Mouse (Mus musculus): ENCODE measurements at regions not wholly inside any gene's neighbourhood (a gene's known extent, or its start where the extent isn't known, plus 50 kb on each side); places are given as distances from the start of the nearest gene placed in this dataset.
"Not testable (repeated sequence)": the region's sequence is repeated elsewhere in the genome, so short reads cannot be mapped to it uniquely, and the experiment has no call there.

DNA sequence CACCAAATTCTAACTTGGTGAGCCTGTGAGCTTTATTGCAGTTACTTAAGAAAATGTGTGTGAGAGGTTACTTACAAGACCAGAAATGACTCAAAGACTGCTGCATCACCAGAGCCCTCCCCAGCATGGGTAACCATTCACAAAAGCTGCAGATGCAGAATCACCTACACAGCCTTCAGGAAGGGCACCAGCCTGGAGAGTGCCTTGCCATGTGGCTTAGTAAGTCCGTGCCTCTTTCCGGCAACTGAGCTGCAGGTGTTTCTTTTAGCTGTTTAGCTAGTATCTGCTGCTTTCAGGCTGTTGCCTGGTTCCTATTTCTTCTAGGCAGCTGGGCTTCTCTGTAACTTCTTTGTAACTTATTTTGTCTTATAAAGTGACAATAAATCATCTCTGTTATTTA, 213.2 kb upstream of the Stxbp6 start:
- no peak for DNase-seq (ENCODE audit: low spot score)

DNA sequence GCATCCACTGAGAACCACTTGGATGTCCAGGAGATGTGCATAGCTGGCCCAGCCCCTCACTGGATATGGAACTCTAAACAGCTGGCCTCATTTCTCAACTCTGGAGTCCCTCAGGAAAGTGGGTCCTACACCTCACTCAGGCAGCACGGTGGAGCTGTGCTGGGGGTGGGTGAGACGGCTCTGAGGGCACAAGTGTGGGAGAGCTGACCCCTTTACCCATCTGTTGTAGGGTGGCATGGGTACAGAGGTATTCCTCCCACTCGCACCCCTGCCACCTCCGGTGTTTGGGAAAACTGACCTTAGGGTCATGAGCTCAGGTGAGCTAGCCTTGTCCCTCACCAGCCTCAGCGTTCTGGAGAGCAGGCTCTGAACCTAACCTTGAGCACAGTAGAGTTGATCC, 181.8 kb upstream of the Stxbp6 start:
- no peak for DNase-seq (ENCODE audit: low spot score)

DNA sequence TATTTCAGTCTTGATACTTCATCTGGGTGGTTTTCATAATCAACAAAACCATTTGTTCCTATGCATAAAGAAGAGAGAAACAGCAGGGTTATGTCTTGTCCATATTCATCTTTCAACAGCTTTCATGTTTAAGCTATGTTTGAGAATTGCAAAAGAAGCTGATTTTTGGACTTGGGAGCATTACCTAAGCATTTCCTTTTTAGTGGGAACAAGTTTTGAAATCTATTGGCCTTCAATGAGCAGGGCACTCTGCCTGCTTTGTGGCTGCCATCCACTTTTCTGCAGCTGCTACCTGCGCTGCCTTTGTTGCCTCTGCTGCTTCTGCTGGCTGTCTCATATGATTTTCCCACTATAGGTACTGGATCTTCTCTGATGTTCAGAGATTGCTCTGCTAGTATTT, 136.6 kb upstream of the Stxbp6 start:
- DNase-seq (ENCODE audit: low spot score): no peak

DNA sequence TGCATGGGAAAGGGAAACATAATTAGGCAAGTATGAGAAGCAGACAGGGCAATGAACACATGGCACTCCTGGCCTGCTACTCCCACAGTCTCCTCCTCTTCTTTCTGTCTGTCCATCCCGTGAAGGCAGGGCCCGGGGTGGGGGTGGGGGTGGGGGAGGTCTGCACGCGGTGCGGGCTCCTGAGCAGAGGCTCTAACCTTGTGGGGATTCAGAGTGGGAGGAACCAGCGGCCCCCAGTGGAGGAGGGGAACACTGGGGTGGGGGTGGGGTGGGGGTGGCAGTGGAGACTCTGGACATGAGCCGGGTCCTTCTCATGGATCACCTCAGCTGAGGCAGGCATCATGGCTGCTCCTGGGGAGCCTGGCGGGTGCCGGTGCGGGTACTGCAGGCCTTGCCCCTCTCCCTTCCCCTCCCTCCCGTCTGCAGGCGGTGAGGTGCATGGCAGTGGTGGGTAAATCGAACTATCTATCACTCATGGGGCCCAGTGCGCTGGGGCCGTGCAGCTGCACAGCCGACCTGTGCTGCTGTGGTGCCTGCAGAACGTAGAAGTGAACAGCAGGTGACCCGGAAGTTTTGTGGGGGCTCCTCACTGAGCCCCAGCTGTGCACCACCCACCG, 120.9 kb upstream of the Stxbp6 start:
- no peak for DNase-seq (ENCODE audit: low spot score)

DNA sequence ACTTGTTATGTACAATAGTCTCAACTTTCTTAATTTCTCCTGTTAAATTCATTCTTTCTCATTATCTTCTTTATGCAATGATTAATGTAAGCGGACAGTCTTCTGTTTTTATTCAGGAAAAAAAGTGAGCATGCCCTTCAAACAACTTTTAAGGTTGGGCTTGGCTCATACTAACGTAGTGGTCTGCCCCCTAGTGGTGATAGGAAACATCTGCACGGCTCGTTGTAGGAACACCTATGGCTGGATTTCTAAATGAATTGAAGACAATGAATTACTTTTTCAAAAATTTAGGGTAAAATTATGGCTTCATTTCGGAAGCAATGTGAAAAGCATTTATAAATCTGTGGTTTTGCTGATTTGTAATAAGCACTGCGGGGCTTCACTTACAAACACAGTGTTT, 112.6 kb upstream of the Stxbp6 start:
- DNase-seq (ENCODE audit: low spot score): peak; percentile 7

DNA sequence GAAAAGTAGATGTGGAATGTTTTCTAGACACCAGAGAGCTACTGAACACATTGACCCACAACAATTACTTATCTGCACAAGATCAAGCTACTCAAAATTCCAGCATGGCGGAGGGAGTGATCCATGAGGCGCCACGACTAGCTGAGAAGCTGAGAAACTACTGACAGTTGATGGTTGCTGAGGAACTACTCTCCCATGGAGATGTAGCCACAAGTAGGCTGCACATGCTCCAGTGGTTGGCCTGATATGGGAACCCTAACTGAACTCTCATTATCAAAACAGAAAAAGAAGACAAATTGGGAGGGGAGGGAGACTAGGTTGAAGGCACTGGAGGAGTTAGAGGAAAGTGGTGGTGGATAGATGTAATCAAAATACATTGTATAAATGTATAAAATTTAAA, 110.0 kb upstream of the Stxbp6 start:
- no peak for DNase-seq (ENCODE audit: low spot score)

DNA sequence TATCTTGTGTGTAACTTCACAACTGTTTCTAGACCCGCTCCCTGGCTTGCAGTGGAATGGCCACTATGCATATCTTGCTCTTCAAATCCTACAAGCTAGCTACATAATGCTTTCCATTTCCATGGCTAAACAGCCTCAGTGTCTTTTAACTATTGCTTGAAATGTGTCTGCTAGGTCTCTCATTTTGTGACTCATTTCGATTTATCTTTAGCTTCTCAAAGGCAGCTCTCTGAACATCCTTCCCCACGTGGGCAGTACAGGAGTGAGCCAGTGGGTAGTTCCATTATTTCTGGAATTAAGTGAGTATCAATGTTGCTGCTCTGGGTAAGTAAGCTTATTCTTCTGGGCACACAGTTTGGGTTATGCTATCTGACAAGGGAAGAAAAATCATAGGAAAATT, 102.9 kb upstream of the Stxbp6 start:
- DNase-seq (ENCODE audit: low spot score): peak; percentile 8

DNA sequence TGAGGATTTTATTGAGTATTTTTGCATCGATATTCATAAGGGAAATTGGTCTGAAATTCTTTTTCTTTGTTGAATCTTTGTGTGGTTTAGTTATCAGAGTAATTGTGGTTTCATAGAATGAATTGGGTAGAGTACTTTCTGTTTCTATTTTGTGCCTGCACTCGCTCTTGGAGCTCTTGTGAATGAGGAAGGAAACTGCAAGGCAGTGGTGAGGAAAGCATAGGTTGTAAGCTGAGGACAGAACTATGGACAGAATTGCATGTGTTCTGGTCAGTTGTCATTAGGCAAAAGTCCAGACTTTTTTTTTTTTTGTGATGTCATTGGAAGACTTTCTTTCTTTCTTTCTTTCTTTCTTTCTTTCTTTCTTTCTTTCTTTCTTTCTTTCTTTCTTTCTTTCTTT, 100.8 kb upstream of the Stxbp6 start:
- DNase-seq (ENCODE audit: low spot score): not testable (repeated sequence)

DNA sequence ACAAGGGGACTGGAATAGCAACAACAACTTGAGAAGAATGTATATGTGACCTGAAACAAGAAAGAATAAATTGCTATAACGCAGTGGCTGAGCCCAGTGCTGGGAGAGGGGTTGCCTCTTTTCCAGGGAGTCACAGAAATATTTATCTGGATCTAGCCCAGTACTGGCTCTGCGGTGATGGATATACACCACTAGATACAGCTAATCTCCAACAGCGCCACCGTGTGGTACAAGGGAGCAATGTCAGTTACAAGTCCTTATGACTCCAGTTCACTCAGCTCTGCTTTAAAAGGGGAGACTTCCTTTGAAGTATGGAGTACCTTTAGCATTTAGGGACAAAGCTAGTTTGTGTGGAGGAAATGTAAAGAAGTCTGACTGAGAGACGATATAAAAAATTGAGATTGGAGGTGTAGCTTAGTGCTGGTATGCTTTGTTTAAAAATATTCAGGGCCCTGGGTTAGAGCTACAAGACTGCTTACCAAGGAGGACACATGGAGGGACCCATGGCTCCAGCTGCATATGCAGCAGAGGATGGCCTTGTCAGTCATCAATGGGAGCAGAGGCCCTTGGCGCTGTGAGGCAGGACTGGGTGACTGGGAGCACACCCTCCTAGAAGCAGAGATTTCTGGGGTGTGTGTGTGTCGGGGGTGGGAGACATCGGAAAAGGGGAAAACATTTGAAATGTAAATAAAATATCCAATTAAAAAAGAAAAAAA, 97.6 kb upstream of the Stxbp6 start:
- peak; percentile 50 for DNase-seq (ENCODE audit: low spot score)

DNA sequence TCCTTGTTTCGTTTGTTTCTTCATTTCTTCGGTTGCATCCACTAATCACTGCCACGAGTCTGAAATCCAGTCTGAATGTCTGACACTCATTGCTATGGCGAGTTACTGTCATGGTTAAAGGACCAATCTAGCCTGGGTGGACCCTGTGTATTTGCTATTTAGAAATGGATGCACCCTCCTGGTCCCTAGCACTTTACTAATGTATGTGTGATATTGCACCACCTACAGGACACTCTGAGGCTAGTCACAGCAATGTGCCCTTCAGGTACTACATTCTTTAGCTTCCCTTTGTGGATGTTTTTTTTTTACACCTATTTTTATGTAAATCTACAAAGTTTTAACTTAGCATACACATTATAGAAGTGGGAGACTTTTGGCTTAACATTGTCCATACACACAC, 87.5 kb upstream of the Stxbp6 start:
- DNase-seq (ENCODE audit: low spot score): peak; percentile 21

DNA sequence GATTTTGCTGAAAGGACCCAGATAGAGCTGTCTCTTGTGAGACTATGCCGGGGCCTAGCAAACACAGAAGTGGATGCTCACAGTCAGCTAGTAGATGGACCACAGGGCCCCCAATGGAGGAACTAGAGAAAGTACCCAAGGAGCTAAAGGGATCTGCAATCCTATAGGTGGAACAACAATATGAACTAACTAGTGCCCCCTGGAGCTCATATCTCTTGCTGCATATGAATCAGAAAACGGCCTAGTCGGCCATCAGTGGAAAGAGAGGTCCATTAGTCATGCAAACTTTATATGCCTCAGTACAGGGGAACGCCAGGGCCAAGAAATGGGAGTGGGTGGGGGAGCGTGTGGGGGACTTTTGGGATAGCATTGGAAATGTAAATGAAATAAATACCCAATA, 87.1 kb upstream of the Stxbp6 start:
- not testable (repeated sequence) for DNase-seq (ENCODE audit: low spot score)

DNA sequence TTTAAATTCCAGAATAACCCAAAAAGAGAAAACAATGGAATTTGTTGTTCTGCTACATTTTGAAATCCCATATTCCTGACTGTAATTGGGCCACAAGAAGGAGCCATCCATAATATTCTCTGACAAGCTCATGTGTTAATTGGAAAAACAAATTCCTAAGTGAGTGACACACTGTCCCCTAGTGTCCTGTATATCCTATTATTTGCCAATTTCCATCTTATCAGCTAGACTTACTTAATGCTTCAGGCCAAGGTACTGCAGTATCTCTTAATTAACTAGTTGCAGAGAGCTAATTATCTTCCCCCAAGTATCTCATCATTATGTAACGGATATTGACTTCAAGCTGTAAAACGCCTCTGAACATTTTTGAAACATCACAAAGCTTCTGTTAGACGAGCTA, 84.5 kb upstream of the Stxbp6 start:
- DNase-seq (ENCODE audit: low spot score): no peak

DNA sequence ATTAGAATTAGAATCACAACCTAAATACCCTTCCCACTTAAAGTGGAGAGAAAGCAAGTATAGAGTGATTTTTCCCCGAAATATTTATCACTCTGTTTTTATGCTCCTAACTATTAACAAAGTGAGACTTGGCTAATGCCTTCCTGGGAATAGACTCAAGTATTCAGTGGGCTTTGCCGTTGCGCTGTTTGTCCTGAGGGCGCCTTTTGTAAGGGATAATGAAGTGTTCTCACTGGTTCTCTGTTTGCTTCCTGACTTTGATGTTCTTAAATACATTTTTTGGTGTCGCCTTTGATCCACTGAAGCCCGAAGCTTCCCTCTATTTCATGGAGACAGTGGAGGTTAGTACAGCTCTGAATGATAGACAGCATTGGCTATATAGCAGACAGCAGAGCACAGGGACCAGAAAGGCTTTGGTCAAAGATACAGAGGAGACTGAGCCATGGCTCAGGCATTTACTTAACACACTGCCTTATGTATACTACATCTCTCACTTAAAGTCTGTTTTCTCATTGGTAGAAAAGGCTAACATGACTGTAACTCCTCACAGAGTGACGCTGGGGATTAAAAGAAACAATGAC, 63.0 kb upstream of the Stxbp6 start:
- no peak for DNase-seq (ENCODE audit: low spot score)

DNA sequence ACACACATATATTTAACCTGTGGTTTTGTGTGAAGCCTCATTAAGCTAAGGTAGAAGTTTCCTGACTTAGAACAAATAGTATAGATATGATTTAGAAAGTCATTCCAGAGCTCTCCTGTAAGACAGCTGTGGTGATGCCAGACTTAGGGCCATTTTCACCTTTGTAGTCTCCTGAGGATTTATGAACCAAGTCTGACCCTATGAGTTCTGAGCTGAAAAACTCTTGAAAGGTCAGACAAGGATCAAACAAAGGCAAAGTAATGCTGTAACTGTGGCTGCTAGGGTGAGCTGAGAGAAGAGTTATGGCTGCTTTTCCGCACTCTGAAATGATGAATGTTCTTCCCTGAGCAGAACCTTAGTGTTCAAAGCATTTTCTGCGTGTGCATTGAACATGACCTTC, 58.9 kb upstream of the Stxbp6 start:
- DNase-seq (ENCODE audit: low spot score): no peak

DNA sequence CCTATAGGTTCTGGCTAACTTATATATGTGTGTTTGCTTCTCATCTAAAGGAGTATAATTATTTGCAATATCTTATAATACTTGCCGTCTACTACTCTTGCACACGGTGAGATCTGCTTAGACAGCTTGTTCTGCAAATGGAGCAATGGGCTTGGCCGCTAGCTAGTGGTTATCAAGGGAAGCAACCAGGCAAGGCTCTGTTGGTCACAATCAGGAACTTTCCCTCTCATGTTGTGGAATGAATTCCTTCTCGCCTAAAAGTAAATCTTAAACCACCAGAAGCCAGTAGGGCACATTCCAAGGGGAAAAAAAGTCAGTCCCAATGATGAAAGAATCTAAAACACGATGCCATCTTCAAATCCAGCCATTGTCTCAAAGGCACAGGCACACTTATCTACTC, 56.6 kb upstream of the Stxbp6 start:
- no peak for DNase-seq (ENCODE audit: low spot score)

DNA sequence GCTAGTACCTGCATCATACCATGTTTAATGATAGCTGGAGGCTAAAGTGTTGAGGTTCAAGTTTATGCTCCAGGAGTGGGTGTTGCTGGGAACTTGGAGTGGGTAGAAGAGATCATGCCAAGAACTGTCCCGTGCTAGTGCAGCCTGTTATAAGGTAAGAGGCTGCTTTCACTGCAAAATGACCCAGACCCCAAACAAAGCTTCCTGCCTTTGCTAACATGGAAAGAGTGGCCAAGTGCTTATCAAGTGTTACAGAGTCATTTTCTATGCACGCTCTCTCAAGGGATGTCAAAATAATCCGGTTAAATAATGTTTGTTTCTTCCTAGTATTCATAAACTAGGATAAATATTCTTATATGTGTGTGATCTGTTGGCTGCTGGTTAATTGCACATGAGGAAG, 51.4 kb upstream of the Stxbp6 start:
- no peak for DNase-seq (ENCODE audit: low spot score)

All from left cerebral cortex, adult 11 months (tissue).